Mouse (Mus musculus) lung, postnatal 0 days (tissue): ENCODE data around the gene Tob2. TPM values are rescaled to one million over a fixed set of nuclear protein-coding genes. Genes with fewer than 3 reads are reported as not detected.

Experiments
- ATAC-seq: fragments of 200-750 bp; cut with Nextera tagmentation; 2 replicates; pipeline ENCODE4 v1.8.0; 2017; ENCODE audit warnings: moderate library complexity
- DNase-seq: peaks from one replicate; pipeline ENCODE4 v3.0.0-alpha.2; 2016; ENCODE audit warnings: low spot score
- H3K27ac ChIP-seq: fragments of 300-500 bp; sonication (generic); 2 replicates; pipeline ENCODE4 v1.5.1; 2014; ENCODE audit warnings: antibody characterized with exemption, mild to moderate bottlenecking, low read length, mixed read lengths
- H3K27me3 ChIP-seq: fragments of 300-500 bp; sonication (generic); replicated peaks from 2 replicates; pipeline ENCODE4 v1.6.1; 2014; ENCODE audit warnings: low read length, mixed read lengths; ENCODE audit not compliant: insufficient read depth
- H3K36me3 ChIP-seq: fragments of 300-500 bp; sonication (generic); 2 replicates; pipeline ENCODE4 v1.6.1; 2014; ENCODE audit warnings: low read length, mixed read lengths; ENCODE audit not compliant: insufficient read depth
- H3K4me1 ChIP-seq: fragments of 300-500 bp; sonication (generic); 2 replicates; pipeline ENCODE4 v1.6.1; 2014; ENCODE audit warnings: antibody characterized with exemption, low read depth, low read length, mixed read lengths; ENCODE audit not compliant: insufficient read depth
- H3K4me2 ChIP-seq: fragments of 300-500 bp; sonication (generic); replicated peaks from 2 replicates; pipeline ENCODE4 v1.6.1; 2014; ENCODE audit warnings: low read depth, mild to moderate bottlenecking, low read length, moderate library complexity, mixed read lengths
- H3K4me3 ChIP-seq: fragments of 300-500 bp; sonication (generic); 2 replicates; pipeline ENCODE4 v1.5.1; 2014; ENCODE audit warnings: low read depth, low read length
- H3K9ac ChIP-seq: fragments of 300-500 bp; sonication (generic); replicated peaks from 2 replicates; pipeline ENCODE4 v1.6.1; 2014; ENCODE audit warnings: low read depth, mild to moderate bottlenecking
- H3K9me3 ChIP-seq: fragments of 300-500 bp; sonication (generic); 2 replicates; pipeline ENCODE4 v1.6.1; 2016; ENCODE audit warnings: low read length, mixed read lengths
- CTCF ChIP-seq: IDR thresholded peaks from 2 replicates; pipeline ENCODE4 v1.5.1; 2016; ENCODE audit warnings: antibody characterized with exemption, mild to moderate bottlenecking
- EP300 ChIP-seq: IDR thresholded peaks from 2 replicates; pipeline ENCODE4 v1.6.1; 2016; ENCODE audit warnings: antibody characterized with exemption, mild to moderate bottlenecking, control low read depth
- WGBS: fragments of 180-500 bp; shearing (Covaris S2); extraction: QIAGEN DNeasy Blood & Tissue Kit; methylation state at CpG from one replicate; pipeline ENCODE4 v1.1.7; 2014; 5-methylcytosine and 5-hydroxymethylcytosine counted together
- polyA plus RNA-seq: library from polyadenylated mRNA; unstranded; fragments of >200 nt; fragmentation: Nextera tagmentation; extraction: Ambion mirVana; gene quantifications from 2 replicates; pipeline ENCODE4 v1.2.1, GENCODE M21; 2015

The Tob2 gene
- polyA plus RNA-seq, 1 experiment from 2014 or later, result 30.0 TPM

DNA sequence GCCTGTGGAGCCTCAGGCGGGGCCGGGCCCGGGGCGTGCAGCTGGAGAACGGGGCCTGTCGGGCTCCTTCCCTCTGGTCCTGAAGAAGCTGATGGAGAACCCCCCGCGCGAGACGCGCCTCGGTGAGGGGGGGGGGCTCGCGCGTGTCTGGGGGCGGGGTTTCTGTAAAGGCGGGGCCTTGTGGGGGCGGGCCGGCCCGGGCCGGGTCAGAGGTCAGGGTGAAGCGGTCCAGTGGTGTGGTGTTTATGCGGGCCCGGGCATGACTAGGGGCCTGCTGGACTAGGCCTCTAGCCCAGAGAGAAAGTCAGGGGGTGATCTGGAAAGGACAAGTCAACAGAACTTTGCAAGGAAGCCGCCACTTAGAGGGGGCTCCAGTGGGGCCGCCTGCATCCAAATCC is 47.0 kb downstream of the Tob2 start:
- 8% methylated on average over 7 of the region's 26 CpGs for WGBS
- Histone ChIP-seq H3K4me2 (peak overlapping the region; percentile 89), H3K4me3 (peak overlapping the region; percentile 76), H3K27me3 (no peaks in the 10 kb centered on the region), H3K9me3 (no peaks in the 10 kb centered on the region), H3K4me1 (peaks cover 19% of the 10 kb centered on the region), H3K27ac (peak overlapping the region; percentile 99), H3K9ac (peak overlapping the region; percentile 76), H3K36me3 (peaks cover 13% of the 10 kb centered on the region; the same call in 1 of the 2 replicates)
- DNase-seq (no peak), ATAC-seq (peak; percentile 5)
- TF ChIP-seq EP300 (no peak), CTCF (no peak)

DNA sequence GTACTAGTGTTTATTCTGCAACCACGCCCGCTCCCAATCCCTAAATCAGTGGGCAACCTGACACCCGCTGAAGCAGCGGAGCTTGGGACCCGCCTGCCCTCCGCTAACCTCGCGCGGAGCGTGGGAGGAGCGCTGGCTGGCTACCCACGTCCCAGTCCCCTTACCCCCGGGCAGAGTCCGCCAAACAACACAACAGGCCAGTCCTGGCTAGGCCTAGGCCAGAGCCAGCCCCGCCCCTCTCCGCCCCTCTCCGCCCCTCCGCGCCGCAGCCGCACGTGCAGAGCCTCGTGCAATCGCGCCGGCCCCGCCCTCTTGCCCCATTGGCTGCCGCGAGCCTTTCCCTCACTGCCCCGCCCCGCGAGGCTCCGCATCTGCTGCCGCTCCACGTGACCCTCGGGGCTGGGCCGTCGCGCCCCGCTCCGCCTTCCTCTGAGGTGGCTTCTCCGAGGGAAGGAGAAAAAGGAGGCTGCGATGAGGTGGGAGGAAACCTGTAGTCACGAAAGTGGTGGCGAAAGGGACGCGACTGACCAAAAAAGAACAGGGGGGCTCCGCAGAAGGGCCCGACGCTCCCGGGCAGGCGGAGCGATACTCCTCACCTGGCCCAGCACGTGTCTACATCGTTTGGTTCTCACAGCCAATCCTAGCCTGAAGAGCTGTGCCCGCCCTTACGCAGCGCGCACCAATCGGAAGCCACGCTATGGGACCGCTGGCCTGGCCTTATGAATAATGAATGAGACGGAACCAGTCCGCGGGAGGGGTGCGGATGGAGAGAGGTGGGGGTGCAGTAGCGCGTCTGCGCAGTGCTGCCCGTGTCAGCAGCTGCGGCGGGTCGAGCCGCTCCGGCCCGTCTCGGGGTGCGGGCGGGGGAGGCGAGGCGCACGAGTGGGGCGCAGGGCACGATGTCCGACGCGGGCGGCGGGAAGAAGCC is 47.7 kb downstream of the Tob2 start:
- H3K9me3 ChIP-seq, result no peaks in the 10 kb centered on the region
- no peaks in the 10 kb centered on the region for H3K27me3 ChIP-seq
- ATAC-seq, result peak; percentile 91
- peak overlapping the region; percentile 89 for H3K4me2 ChIP-seq
- TF ChIP-seq CTCF (no peak), EP300 (no peak)
- peaks cover 23% of the 10 kb centered on the region for H3K4me1 ChIP-seq
- WGBS, result under 1% methylated on average over 86 of the region's 89 CpGs
- peaks cover 12% of the 10 kb centered on the region; the same call in 1 of the 2 replicates for H3K36me3 ChIP-seq
- peak overlapping the region; percentile 76 for H3K4me3 ChIP-seq
- DNase-seq, result peak; percentile 99
- H3K9ac ChIP-seq, result peak overlapping the region; percentile 76
- peak overlapping the region; percentile 99 for H3K27ac ChIP-seq

DNA sequence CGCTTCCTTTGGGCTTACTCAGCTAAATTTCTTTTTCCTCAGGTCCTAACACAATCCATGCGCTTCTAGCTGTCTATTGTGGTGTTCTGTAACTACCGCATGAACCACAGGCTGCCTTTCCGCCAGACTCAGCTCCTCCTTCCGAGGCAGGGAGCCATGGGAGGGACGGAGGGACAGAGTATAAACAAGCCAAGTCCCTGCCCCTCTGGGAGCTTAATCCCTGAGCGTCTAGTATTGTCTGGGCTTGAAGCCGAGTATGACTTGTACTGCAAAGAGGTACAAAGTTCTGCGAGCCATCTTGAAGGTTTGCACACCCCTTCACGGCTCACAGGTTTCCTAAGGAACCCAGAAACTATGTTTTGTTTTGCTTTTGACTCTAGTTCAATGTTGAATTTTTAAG is 48.4 kb downstream of the Tob2 start:
- H3K27ac ChIP-seq, result peak overlapping the region; percentile 99
- H3K36me3 ChIP-seq, result 0 out of 2 replicates have a peak, but pooled peaks cover 5% of the 10 kb centered on the region
- H3K27me3 ChIP-seq, result no peaks in the 10 kb centered on the region
- TF ChIP-seq CTCF (no peak), EP300 (peak; percentile 91)
- peak; percentile 98 for DNase-seq
- H3K4me1 ChIP-seq, result peaks cover 31% of the 10 kb centered on the region
- ATAC-seq, result peak; percentile 67
- H3K4me2 ChIP-seq, result peak overlapping the region; percentile 89
- H3K4me3 ChIP-seq, result peak overlapping the region; percentile 76
- no peaks in the 10 kb centered on the region for H3K9me3 ChIP-seq
- peak overlapping the region; percentile 76 for H3K9ac ChIP-seq
- under 1% methylated on average over 10 of the region's 10 CpGs for WGBS

DNA sequence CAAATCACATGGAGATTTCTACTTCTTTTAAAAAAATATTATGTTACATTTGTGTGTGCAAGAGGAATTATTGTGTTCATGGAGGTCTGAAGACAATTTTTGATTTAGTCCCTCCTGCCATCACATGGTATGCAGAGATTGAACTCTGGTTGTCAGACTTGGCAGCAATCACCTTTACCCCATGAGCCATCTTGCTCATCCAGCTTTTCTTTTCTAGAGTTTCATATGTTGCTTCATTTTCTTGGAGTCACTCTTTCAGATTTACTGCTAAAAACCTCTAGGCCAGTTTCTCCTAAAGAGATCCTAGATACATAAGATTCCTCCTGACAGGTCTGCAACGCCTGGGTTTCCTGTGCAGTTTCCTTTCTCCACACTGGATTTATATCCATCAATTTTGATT is 49.0 kb downstream of the Tob2 start:
- H3K4me2 ChIP-seq, result peak overlapping the region; percentile 89
- 18% methylated on average over 1 of the region's 1 CpGs for WGBS
- TF ChIP-seq CTCF (no peak), EP300 (no peak)
- no peak for ATAC-seq
- H3K4me3 ChIP-seq, result no peak overlapping the region
- H3K36me3 ChIP-seq, result no peaks in the 10 kb centered on the region
- peak overlapping the region; percentile 99 for H3K27ac ChIP-seq
- peaks cover 37% of the 10 kb centered on the region for H3K4me1 ChIP-seq
- H3K9ac ChIP-seq, result 0 out of 2 replicates have a peak overlapping the region, but pooled peaks have one; percentile 76
- H3K9me3 ChIP-seq, result no peaks in the 10 kb centered on the region
- no peak for DNase-seq
- H3K27me3 ChIP-seq, result no peaks in the 10 kb centered on the region

DNA sequence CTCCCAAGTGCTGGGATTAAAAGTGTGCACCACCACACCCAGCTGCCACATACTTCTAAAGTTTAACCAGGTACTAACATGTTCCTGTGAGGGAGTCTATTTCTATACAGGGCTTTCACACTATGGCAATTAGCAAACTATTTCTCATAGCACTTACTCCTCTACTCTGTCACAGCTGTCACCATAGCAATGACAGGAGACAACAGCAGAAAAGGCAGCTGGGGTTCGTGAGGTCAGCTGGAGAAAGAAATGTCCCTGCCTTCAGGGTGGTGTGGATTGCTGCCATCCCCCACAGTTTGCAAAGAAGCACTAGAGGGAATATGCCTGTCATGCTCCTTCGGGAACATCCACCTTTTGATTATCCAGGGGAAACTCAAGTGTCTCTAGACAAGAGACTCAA is 49.8 kb downstream of the Tob2 start:
- TF ChIP-seq CTCF (no peak), EP300 (no peak)
- H3K27ac ChIP-seq, result peak overlapping the region; percentile 99
- 44% methylated on average over 2 of the region's 2 CpGs for WGBS
- H3K9me3 ChIP-seq, result no peaks in the 10 kb centered on the region
- H3K36me3 ChIP-seq, result no peaks in the 10 kb centered on the region
- no peaks in the 10 kb centered on the region for H3K27me3 ChIP-seq
- peaks cover 44% of the 10 kb centered on the region for H3K4me1 ChIP-seq
- no peak overlapping the region for H3K9ac ChIP-seq
- no peak overlapping the region for H3K4me3 ChIP-seq
- DNase-seq, result peak; percentile 48
- no peak overlapping the region for H3K4me2 ChIP-seq
- ATAC-seq, result no peak

DNA sequence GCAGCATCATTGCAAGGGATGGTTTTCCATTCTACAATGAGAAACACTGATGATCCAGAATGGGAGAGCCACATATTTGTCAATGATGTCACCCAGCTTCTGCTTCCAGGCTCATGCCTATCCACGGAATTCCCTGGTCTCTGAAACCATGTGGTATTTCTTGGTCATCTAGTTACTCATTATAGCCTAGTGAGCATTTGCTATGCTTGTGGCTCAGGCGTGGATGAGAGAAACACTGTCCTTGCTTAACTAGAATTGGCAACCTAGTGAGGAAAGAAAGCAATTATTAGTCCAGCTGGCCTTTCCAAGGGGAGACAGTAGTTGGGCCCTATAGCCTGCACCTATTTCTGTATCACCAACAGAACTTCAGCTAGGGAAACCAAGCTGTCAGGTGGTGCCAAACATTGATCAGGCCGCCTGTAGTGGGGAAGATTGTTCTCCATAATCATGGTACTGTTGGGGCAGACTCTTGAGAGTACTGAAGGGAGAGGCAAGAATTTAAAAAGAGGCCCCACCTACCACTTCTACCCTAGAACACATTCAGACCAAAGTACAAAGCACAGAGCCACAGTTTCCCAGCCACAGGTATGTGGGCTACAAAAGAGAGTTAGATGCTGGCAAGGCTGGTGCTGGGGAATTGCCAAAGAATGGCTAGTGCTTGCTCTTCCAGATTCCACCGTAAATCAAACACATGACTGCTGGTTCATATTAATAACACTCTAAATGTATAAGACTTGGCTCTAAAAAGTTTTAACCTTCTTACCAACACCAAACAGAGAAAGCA is 51.8 kb downstream of the Tob2 start:
- no peak for ATAC-seq
- H3K36me3 ChIP-seq, result no peaks in the 10 kb centered on the region
- H3K4me3 ChIP-seq, result no peak overlapping the region
- H3K27ac ChIP-seq, result peak overlapping the region; percentile 99
- peak; percentile 90 for DNase-seq
- no peak for TF ChIP-seq CTCF
- TF ChIP-seq EP300, result peak; percentile 94
- no peak overlapping the region for H3K4me2 ChIP-seq
- H3K9ac ChIP-seq, result no peak overlapping the region
- WGBS, result 53% methylated on average over 4 of the region's 4 CpGs
- peaks cover 49% of the 10 kb centered on the region for H3K4me1 ChIP-seq
- H3K27me3 ChIP-seq, result no peaks in the 10 kb centered on the region
- H3K9me3 ChIP-seq, result no peaks in the 10 kb centered on the region
